Mouse (Mus musculus) limb, embryonic 12.5 days (tissue): ENCODE measurements around the gene Olfr193. TPM values are rescaled to one million over a fixed set of nuclear protein-coding genes. Genes with fewer than 3 reads are reported as not detected.
"Not testable (repeated sequence)": the region's sequence is repeated elsewhere in the genome, so short reads cannot be mapped to it uniquely, and the experiment has no call there.

Experiments
- ATAC-seq: fragments of 200-750 bp; cut with Nextera tagmentation; 2 replicates; pipeline ENCODE4 v1.8.0; 2017; ENCODE audit warnings: low read depth, moderate TSS enrichment; ENCODE audit not compliant: insufficient number of reproducible peaks, insufficient read depth, low FRiP score, low TSS enrichment
- H3K27ac ChIP-seq: fragments of 300-500 bp; sonication (generic); 2 replicates; pipeline ENCODE4 v1.5.1; 2016; ENCODE audit warnings: mild to moderate bottlenecking, moderate library complexity
- H3K27me3 ChIP-seq: fragments of 300-500 bp; sonication (generic); 2 replicates; pipeline ENCODE4 v1.6.1; 2016; ENCODE audit warnings: mild to moderate bottlenecking, moderate library complexity
- H3K36me3 ChIP-seq: fragments of 300-500 bp; sonication (generic); 2 replicates; pipeline ENCODE4 v1.6.1; 2016; ENCODE audit warnings: mild to moderate bottlenecking, moderate library complexity
- H3K4me1 ChIP-seq: fragments of 300-500 bp; sonication (generic); replicated peaks from 2 replicates; pipeline ENCODE4 v1.6.1; 2016
- H3K4me2 ChIP-seq: fragments of 300-500 bp; sonication (generic); 2 replicates; pipeline ENCODE4 v1.6.1; 2016; ENCODE audit warnings: mild to moderate bottlenecking, moderate library complexity
- H3K4me3 ChIP-seq: fragments of 300-500 bp; sonication (generic); replicated peaks from 2 replicates; pipeline ENCODE4 v1.5.1; 2016; ENCODE audit warnings: mild to moderate bottlenecking
- H3K9ac ChIP-seq: fragments of 300-500 bp; sonication (generic); replicated peaks from 2 replicates; pipeline ENCODE4 v1.6.1; 2016; ENCODE audit warnings: mild to moderate bottlenecking, moderate library complexity
- H3K9me3 ChIP-seq: fragments of 300-500 bp; sonication (generic); 2 replicates; pipeline ENCODE4 v1.6.1; 2016; ENCODE audit warnings: mild to moderate bottlenecking, moderate library complexity
- WGBS: fragments of 180-500 bp; shearing (Covaris S2); methylation state at CpG from one replicate; pipeline ENCODE4 v1.1.7; 2016; 5-methylcytosine and 5-hydroxymethylcytosine counted together
- polyA plus RNA-seq: library from polyadenylated mRNA; unstranded; fragments of >200 nt; fragmentation: Nextera tagmentation; extraction: Ambion mirVana; gene quantifications from 2 replicates; pipeline ENCODE4 v1.2.1, GENCODE M21; 2016

The Olfr193 gene
- polyA plus RNA-seq, 1 experiment from 2014 or later, result not detected

DNA sequence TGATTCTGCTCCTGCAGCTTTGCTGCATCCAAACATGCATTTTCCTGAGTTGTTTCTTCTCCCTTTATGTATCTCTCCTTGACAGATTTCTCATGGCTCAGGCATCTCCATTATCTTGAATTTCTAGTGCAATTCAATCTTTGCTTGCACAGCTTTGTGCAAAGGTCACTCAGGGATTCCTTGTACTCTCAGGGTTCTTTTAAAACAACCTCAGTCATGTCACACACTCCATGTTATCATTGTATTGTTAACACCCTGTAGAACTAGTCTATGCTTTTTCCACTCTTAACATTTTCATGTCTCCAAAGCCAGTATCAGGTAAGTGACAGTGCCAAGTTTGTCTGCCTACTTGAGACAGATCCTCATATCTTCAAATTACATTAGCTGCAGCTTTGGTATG lies 39.9 kb downstream of the Olfr193 start:
- H3K9me3 ChIP-seq, result no peaks in the 10 kb centered on the region
- no peaks in the 10 kb centered on the region for H3K4me1 ChIP-seq
- no peak overlapping the region for H3K9ac ChIP-seq
- no peak for ATAC-seq
- H3K27me3 ChIP-seq, result no peaks in the 10 kb centered on the region
- H3K4me3 ChIP-seq, result no peak overlapping the region
- H3K27ac ChIP-seq, result no peak overlapping the region
- no peaks in the 10 kb centered on the region for H3K36me3 ChIP-seq
- H3K4me2 ChIP-seq, result no peak overlapping the region

DNA sequence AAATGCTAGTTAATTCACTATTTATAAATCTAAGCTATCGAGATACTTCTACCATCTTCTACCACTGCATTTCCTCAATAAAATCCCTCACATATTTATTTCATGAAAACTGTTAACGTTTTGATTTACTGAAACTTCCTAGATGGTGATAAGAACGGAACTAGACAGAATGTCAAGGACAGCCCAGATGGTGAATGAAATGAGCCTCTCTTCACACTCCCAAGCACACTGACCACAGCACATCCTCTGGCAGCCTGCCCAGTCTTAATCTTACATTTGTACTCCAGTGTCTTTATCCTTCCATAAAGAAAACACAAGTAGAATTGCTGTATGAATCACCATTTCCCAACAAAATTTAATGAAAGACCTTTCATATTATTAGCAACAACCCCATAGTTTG lies 49.3 kb downstream of the Olfr193 start:
- not testable (repeated sequence) for H3K9me3 ChIP-seq, ATAC-seq, H3K4me2 ChIP-seq, H3K27ac ChIP-seq, H3K4me1 ChIP-seq, H3K27me3 ChIP-seq, H3K36me3 ChIP-seq, H3K4me3 ChIP-seq, H3K9ac ChIP-seq
- WGBS, result 80% methylated on average over 3 of the region's 3 CpGs

Other genes with a start within 250 kb of the Olfr193 start
- not detected in 2 replicates for gene Olfr177, start 237.1 kb downstream of the Olfr193 start, polyA plus RNA-seq
- not detected in 2 replicates for gene Olfr178, start 219.8 kb downstream of the Olfr193 start, polyA plus RNA-seq
- not detected in 2 replicates for gene Olfr181, start 183.1 kb downstream of the Olfr193 start, polyA plus RNA-seq
- gene Olfr180, start 182.5 kb downstream of the Olfr193 start, polyA plus RNA-seq, result not detected in 2 replicates
- gene Olfr183, start 116.5 kb downstream of the Olfr193 start, polyA plus RNA-seq, result not detected in 2 replicates
- gene Olfr186, start 81.6 kb downstream of the Olfr193 start, polyA plus RNA-seq, result not detected in 2 replicates
- not detected in 2 replicates for gene Olfr187, start 72.1 kb downstream of the Olfr193 start, polyA plus RNA-seq
- not detected in 2 replicates for gene Olfr190, start 33.9 kb downstream of the Olfr193 start, polyA plus RNA-seq
- not detected in 2 replicates for gene Olfr191, start 22.1 kb downstream of the Olfr193 start, polyA plus RNA-seq
- gene Olfr194, start 9.2 kb upstream of the Olfr193 start, polyA plus RNA-seq, result not detected in 2 replicates
- gene Olfr195, start 35.2 kb upstream of the Olfr193 start, polyA plus RNA-seq, result not detected in 2 replicates
- gene Olfr196, start 58.6 kb upstream of the Olfr193 start, polyA plus RNA-seq, result not detected in 2 replicates
- gene Olfr198, start 91.7 kb upstream of the Olfr193 start, polyA plus RNA-seq, result not detected in 2 replicates
- not detected in 2 replicates for gene Olfr199, start 107.9 kb upstream of the Olfr193 start, polyA plus RNA-seq
- not detected in 2 replicates for gene Olfr201, start 160.8 kb upstream of the Olfr193 start, polyA plus RNA-seq
- gene Olfr202, start 174.9 kb upstream of the Olfr193 start, polyA plus RNA-seq, result not detected in 2 replicates
- not detected in 2 replicates for gene Olfr203, start 187.0 kb upstream of the Olfr193 start, polyA plus RNA-seq
- not detected in 2 replicates for gene Olfr204, start 206.4 kb upstream of the Olfr193 start, polyA plus RNA-seq
- gene Olfr205, start 219.3 kb upstream of the Olfr193 start, polyA plus RNA-seq, result not detected in 2 replicates
- gene Olfr206, start 237.4 kb upstream of the Olfr193 start, polyA plus RNA-seq, result not detected in 2 replicates